Mouse (Mus musculus) heart, postnatal 10 days (tissue): Measurements from ENCODE around the gene Kcnj12. TPM values are rescaled to one million over a fixed set of nuclear protein-coding genes. Genes with fewer than 3 reads are reported as not detected.
A peak's percentile ranks its signal among the peaks of the same experiment; 100 is the strongest.

Experiments
- DNase-seq, 2 experiments: peaks; one replicate each; pipeline ENCODE4 v3.0.0; 2021
- intact Hi-C: fragments of 180-260 bp; cut with DNase I; formaldehyde crosslinking; loops from one replicate; pipeline ENCODE4 v1.15.1; 2025
- total RNA-seq, 2 experiments: library from RNA; stranded (reverse); gene quantifications; 2 replicates each; pipeline ENCODE4 v1.2.3; 2021

Kcnj12 gene
- total RNA-seq, 2 experiments from 2014 or later: 20.6 to 24.7 TPM

DNA sequence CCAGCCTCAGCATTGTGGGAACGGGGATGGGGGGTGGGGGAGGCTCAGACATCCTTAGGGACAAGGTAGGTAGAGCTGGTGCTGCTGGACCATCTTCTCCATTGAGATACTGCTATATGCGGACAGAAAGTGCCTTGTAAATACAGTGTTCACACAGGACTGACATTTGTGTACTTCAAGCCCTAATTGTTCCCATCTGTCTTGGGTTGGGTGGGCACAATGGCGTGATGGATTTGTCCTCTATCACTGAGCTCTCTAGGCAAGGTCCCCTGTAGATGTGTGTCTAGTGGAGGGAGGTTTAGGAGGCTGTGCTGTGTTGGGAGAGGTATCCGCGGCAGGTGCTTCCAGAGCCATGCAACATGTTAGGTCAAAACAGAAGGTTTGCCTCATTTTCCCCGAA lies 2.0 kb downstream of the Kcnj12 start:
- DNase-seq: no peak
- intact Hi-C loops: no loop called here

DNA sequence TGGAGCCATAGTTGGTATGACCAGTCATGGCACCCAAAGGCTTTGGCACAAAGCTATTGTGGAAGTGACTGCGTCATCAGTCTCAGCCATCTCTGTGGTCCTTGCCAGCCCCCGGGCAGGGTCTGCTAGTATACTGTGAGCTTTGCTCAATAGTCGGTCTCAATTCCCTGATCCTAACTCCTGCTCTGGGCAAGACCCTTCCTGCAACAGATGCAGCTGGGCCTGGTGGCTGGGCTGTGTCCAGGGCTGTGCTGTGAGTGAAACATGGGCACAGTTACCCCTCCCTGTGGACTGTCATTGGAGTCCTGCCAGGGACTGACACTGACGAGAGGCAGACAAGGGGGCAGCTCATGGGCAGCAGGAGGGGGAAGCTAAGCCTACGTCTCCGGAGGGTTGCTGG lies 2.6 kb downstream of the Kcnj12 start:
- DNase-seq: peak; percentile 45 to 46
- intact Hi-C loops: no loop called here

DNA sequence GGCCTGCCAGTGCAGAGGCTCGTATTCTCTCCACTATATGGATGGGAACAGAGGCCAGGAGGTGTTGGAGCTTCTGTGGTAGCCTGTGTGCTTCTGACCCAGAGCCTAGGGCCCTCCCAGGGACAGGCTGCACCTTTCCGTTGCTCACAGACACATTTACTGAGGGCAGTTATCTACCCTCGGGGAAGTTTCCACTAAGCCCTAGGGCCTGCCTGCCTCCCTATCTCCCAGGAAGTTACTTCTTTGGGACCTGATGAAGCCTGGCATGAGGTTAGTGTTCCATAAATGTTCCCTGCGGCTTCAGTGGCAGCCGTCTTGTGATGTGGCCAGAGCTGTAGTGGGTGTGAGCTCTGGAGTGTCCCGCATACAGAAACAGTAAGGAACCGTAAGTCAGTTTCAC lies 3.2 kb downstream of the Kcnj12 start:
- intact Hi-C loops: no loop called here
- peak; percentile 36 to 66 for DNase-seq

DNA sequence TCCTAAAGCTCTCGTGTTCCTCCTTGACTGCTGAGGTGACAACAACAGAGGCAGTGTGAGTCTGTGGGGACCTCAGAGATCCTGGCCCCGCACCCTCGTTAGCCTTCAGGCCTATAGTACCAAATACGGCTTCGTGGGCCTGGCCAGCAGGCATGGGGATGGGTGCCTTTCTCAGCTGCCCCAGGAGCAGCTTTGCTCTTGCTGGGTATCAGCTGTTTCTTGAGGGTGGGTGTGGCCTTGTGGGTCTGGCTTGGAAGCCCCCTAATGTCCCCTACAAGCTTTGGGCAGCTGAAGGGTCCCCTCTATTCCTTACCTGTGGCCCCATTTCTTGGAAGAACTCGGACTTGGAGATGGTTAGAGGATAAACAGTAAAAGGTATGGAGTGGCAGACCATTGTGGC lies 4.0 kb downstream of the Kcnj12 start:
- intact Hi-C loops: no loop called here
- no peak for DNase-seq

DNA sequence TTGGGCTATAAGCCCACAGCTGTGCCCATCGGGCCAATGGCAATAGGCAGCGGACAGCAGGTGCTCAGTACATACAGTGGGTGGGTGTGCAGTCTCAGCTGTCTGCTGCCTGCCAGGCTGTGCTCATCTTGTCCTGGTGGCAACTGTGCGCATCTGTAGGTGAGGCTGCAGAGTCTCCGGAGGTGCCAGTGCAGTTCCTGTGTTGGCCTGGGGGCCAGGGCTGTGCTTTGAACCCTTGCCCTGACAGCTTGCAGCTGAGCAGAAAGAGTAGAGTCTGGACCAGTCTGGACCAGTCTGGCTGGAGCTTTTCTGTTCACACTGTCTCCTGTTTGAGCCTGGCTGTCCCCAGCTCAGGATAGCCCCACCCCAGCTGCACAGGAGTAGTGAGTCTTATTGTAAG lies 4.8 kb downstream of the Kcnj12 start:
- intact Hi-C loops: no loop called here
- DNase-seq: no peak

DNA sequence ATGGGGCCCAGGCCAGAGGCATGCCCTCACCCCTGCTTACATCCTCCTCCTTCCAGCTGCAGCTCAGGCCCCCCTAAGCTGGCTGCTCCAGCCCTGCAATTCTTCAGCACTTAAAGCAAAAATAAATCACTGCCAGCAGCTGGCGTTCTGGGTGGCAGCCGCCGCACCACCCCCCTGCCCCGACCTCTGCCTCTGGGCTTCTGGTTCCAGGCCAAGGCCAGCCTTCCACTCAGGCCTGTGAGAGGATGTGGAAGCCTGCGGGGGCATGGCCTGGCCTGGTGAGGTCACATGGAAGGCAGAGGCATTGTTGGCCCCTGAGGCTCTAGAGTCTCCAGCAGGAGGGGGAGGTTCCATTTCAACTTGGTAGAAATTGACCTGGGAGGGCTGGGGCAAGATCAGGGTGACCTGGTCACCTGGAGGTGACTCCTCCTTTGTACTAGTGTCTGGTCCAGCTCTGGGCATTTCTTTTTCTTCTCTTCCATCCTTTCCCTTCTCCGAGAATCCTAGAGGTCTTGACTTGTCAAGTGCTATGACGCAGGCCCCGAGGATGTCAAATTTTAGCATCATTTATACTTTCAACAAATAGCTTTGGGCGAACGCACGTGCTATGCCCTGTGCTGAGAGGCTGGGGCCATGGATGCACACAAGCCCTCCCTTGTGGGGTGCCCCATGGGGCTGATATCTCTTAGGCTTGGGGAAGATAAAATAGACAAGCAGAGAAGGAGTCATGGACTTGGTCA lies 6.0 kb downstream of the Kcnj12 start:
- DNase-seq: peak; percentile 57 to 61
- intact Hi-C loops: no loop called here

DNA sequence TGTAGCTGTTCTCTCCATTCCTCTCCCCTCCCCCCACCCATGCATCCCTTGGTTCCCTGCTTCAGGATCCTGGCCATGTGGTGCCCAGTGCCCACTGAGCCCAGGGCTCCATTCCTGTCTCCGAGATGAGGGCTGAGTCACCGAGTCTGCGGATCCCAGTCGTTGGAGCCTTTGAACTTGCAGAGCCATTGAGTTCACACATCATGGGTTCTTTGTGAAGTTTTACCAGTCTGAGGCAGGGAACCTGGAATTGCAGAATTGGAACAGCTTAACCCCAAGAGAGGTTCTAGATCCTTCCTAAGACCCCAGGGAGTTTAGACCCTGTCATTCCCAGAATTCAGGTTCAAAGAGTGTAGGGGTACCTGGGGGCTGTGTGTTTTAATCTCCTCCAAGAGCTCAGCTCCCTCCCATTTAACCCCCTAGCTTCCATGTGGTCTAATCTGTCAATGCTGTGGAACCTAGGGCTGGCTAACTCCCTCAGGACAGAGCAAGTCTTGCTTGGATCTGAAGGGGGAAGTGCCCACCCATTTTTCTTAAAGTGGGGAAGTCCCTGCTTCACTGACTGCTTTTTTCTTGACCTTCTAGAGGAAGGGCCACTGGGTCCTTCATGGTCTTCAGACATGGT lies 6.9 kb downstream of the Kcnj12 start:
- intact Hi-C loops: no loop called here
- DNase-seq: no peak

DNA sequence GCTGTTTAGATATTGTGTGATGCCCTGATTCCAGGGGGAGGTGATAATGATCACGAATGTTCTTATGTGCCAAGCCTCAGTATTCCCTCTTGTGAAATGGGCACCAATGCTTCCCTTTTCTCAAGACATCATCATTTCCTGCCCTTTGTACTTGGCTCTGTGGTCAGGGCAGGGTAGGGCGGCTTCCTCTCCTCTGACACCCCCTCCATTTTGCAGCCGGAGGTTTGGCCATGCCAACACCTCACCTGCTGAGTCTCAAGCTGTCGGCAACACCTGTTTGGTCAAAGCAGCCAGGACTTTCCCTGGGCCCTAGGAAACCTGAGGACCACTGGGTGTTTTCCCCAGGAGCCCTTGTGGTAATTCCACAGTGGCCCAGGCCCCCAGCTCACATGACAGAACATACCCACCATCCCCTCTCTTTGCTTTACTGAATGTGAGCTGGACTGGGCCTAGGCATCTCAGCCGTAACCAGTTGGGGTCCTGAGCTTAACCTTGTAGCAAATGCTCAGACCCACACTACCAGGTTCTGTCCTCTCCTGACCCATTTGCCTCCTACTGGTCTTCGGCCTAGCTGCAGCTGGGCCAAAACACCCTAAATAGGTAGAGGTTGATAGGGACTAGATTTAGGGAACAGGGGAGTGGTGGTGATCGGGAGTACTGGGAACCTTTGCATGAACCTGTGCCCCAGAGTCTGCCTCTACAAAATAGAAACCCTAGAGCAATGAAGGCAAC lies 7.7 kb downstream of the Kcnj12 start:
- intact Hi-C loops: no loop called here
- no peak for DNase-seq

DNA sequence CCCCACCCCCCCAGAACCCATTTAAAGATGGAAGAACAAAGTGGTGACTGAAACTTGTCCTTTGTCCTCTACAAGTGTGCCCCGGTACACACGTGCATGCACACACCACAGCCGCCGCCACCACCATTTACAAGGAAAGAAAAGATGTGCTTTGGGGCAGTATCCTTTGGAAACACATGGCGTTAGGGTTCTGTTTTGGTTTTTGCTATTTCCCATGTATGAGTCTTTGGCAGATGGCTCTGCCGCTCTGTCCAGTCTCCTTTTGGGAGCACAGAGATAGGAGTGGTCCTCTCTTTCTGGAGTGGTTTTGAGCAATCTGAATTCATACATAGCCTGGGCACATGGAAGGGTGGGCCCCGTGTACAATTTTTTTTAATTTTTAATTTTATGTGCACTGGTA lies 8.8 kb downstream of the Kcnj12 start:
- no peak for DNase-seq
- intact Hi-C loops: no loop called here

DNA sequence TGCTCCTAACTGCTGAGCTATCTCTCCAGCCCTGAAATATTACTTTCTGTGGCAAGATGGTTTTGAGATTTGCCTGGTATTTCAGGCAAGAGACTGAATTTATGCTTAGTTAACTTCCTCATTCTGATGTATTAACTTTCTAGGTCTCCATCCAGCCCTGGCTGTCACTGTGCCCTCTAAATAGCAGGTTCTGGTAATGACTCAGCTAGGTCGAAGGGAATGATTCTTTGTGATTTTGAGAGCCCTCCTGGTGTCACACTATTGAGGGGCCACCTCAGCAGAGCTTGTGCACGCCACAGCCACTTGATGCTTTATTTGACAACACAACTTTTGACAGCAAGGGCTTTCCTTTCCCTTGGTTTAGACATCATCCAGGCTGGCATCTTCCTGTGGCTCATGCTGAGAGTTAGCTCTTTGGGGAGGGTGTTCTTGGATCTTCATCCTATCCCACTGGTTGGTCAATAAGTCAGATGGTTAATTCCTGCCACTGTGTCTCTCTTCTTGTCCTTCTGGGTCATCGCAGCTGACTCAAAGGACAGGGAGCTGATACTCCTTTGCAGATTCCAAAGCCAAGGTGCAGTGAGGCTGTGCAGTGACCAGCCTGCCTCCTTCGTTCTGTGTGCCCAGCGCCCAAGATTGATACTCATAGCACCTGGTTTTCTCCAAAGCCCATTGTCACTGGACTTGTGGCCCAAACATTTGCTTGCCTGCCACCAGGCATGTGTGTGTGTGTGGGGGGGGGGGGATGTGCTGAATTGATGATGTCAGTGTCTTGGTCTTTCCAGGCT lies 9.5 kb downstream of the Kcnj12 start:
- DNase-seq: no peak
- intact Hi-C loops: no loop called here

DNA sequence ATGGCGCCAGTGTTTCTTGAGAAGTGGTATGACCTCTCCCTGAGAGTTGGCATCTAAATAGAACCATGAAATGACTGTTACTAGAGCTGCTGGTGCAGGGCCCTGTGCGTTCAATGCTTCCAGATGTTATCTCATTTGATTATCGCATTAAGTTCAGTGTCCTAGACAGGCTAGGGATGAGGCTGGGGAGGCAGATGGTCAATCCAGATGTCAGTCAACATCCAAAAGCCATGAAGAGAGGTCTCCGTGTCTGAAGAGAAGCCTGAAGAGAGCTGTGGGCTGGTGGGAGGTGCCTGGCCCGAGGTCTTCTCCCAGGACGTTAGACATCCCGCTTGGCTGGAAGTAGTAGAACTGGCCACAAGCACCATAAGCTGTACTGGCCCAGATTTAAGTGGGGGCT lies 10.1 kb downstream of the Kcnj12 start:
- no peak for DNase-seq
- intact Hi-C loops: no loop called here

DNA sequence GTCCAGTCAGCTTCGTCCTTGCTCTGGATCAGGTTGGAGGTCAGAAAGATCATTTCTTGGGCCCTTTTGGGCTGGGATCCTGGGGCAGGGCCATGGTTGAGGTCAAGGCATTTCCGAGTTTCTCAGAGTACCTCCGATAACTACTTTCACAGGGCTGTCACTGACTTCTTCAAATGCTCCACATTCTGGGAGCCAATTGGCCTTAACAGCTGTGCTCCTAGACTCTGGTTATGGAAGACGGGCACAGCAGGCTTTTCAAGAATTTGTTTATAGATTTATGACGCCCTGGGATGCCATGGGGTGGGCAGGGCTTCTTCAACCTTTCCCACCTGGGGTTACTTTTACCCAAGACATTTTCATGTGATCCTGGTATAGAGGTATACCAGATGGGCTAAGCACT lies 10.8 kb downstream of the Kcnj12 start:
- intact Hi-C loops: no loop called here
- no peak for DNase-seq

DNA sequence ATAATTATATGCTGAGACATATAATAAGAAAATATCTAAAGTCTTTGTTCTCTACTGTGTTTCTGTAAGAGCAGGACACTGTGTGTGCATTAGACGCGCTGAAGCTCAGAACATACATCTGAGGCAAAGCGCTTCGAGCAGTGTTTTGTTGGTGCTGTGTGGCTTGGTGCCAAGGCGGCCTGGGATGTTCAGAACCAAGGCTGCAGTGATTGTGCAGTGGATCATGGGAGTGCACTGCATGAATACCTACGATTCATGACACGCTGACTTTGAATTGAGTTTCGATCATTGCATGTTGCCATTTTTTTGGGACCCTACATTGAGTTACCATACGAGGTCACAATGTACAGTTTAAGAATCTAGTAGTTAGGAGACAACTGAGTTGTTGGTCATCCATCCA lies 14.3 kb downstream of the Kcnj12 start:
- intact Hi-C loops: no loop called here
- no peak for DNase-seq

DNA sequence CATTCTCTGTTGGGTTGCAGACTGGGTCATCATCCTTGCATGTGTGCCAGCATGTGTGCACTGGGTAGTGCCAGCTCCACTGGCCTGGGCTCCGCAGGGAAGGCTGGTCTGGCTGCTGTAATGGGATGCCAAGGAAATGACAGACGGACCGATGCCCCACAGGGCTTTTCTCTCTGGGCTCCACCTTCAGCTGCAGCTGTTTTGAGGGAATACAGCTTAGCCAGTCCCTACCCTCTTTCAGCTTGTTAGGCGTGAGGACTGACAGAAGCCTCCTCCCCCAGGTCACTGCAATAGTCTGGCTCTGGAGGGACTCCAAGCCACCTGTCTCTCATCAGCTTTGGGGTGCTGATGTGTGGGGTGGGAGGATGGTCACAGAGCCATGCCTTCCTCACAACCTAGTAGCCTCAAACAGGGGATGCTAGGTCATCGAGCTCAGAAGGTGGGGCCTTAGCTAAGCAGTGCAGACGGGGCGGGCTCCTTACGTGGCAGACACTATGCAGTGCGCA lies 16.0 kb downstream of the Kcnj12 start:
- DNase-seq: peak; percentile 66 to 69
- intact Hi-C loops: no loop called here

DNA sequence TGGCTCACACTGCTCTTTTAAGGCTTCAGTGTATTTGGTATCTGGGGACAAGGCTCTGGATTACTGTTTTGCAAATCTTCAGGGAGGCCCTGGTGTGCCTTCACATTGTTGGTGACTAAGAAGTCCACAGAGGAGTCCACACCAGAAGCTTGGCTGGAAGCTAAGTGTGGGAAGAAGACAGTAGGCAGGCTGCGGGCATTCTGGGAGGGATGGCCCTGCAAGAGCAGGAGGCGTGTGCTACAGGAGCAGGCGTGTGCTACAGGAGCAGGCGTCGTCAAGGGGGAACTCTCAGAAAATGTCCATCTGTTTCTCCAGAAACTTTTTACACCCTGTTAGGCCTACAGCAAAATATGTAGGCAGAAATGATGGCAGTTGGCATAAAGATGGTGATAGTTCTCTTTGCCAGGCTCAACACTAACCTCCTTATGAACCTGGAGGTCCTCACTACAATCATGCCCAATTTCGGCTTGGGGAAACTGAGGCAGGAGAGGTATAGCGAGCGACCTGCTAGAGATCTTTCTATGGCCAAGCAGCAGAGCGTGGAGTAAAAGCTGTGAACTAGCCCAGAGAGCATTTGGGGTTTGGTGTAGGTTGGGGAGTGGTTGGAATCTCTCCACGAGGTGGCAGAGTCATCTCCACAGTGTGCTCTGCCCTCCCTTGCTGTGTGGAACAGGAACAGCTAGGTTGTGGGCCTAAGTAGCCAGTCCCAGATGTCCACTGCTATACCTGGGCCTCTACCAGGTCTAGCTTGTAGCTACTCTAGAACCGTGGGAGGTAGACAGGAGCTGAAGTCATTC lies 18.7 kb downstream of the Kcnj12 start:
- intact Hi-C loops: no loop called here
- DNase-seq: no peak

DNA sequence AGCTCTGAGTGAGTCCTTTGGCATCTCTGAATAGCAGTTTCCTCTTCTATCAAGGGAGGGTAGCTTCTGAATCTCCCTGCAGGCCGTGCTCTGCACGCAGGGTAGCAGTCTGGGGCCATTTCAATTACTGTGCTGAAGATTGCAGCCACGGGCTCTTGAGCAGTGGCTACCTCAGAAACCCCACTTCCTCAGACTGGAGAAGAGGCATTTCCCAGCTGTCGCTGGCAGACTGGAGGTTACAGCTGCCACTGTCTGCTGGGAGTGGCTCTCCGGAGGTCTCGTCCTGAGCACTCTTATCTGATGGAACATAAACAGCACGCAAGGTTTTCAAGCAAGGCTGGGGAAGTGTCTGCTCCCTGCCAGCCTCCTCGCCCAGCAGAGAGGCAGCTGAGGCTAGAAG lies 20.2 kb downstream of the Kcnj12 start:
- peak in 1 of 2 experiments; percentile 18 for DNase-seq

DNA sequence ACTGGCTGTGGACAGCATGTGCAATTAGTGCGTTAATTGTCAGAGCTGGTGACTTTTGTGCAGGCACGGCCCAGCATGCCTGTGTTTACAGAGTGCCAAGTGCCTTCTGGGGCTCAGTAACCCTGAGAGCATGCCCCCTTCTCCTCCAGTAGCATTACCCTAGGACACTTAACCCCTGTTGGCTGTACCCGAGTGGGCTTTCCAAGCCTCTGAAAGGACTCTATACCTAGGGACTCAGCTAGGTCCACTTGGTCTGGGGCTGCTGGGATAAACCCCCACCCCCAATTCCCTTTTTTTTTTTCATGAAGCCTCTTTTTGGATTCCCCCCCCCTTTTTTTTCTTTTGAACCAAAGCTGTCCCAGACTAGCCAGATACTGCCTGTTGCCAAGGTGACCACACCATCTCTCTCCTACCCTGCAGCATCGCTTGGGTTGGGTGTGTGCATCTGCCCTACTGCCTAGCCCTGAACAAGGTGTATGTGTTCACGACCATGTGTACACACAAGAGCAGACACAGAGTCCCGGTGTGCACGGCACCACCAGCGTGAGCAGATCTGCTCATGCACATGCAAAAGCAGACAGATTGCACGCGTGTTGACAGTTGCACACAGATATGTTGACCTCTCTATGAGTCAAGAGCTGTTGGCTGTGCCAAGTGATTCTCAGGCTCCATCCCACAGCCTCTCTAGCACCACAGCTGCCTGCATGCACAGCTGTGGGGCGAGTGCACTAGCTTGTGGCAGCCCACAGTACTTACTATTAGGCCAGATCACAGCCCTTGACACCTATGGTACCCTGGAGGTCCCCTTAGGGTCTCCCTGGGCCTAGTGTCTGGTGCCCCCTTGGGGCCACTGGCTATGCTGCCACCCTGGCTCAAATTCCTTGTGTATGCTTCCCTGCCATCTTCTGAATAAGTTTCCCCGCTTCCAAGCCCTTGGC lies 21.0 kb downstream of the Kcnj12 start:
- intact Hi-C loops: loop anchor here (1.0 kb wide), 1 partner anchor 89 kb away; no protein-coding TSS in a partner anchor
- DNase-seq: peak; percentile 49 to 51

More for the DNA sequence above, 20.2 kb downstream of the Kcnj12 start:
- intact Hi-C loops: no loop called here

DNA sequence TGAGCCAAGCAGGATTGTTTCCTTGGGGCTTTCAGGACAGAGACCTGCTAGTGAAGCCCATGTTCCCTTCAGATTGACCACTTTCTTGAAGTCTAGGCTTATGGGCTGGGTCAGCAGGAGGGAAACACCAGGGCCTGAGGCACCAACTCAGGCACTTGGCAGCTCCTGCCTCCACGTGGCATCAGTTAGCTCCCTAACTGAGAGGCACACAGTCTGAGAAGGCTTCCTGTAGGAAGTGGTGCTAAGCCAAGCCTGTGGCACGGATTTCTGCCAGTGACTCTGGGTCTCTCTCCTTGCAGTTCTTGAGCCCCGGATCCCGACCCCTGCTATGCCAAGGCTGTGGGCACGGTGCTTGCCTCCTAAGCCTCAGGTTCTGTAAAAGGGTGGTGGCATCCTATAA lies 22.4 kb downstream of the Kcnj12 start:
- DNase-seq: no peak
- intact Hi-C loops: no loop called here

DNA sequence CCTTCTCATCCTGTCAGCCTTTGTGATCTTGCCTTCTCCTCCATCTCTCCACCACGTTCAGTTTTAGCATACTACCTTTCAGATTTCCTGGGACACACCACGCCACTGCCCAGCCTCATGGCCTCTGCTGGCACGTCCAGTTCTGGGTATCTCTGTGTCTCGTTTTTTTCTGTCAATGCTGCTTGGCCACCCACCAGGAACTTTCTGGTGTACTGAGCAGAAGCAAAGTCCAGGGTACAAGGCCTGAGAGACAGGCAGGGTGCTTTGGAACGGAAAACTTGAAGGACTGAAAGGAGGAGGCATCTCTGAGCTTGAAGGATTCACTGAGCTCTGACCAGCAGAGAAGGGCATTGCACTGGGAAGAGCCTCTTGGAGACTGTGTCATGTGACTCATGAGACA lies 25.1 kb downstream of the Kcnj12 start:
- intact Hi-C loops: no loop called here
- no peak for DNase-seq
